Mouse (Mus musculus) cerebellum, postnatal 25 days (tissue): ENCODE measurements around the gene Tmem94.

Source experiments
- DNase-seq, 2 experiments: peaks; one replicate each; pipeline ENCODE4 v3.0.0; 2021; ENCODE audit warnings: mixed read lengths in 2 of 2

Tmem94 gene

DNA sequence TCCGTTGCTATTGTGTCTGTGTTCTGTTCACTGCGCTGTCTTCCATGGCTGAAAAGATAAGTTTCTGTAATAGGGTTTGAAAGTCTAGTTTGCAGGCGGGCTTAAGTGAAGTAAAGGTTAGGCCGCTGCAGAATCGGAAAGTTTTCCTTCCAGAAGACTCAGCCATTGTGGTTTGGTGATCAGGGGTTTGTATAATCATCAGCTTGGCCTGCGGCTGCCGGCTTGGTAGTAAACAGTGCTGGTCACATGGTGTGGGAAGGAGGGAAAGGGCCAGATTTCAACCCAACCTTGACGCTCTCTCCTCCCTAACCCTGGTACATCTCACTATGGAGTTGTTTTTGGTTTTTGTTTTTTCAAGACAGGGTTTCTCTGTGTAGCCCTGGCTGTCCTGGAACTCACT is 1.7 kb downstream of the Tmem94 start:
- DNase-seq = no peak

DNA sequence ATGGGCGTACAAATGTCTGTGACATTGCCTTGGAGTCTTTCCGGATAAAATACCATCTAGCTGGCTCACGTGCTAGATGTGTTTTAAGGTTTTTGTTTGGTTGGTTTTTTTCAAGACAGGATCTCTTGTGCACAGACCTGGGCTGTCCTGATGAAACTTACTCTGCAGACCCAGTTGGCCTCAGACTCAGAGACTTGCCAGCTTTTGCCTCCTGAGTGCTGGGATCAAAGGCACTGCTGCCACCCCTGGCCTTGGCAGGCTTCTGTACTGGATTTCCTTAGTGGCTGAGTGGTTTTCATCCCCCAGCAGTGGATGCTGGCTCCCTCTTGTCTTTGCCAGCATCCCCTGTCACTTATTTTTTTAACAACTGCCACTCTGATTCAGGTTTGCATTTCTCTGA is 3.7 kb downstream of the Tmem94 start:
- DNase-seq = no peak

DNA sequence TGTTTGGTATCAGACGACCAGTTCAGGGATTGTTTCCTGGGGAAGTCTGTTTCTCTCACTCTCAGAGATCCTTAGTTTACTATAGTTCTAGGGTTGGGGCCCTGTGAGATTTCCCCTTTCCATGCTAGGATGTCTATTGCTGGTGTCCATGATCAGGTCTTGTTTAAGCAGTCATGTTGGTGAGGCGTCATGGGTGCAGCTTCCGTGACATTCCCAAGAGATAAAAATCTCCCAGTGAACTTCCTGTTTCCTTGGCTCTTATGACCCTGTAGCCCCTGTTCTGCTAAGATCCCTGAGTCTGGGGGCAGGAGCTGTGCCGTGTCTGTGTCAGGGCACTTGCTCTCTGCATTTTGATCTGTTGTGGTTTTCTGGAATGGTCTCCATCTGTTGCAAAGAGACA is 9.4 kb downstream of the Tmem94 start:
- no peak for DNase-seq

DNA sequence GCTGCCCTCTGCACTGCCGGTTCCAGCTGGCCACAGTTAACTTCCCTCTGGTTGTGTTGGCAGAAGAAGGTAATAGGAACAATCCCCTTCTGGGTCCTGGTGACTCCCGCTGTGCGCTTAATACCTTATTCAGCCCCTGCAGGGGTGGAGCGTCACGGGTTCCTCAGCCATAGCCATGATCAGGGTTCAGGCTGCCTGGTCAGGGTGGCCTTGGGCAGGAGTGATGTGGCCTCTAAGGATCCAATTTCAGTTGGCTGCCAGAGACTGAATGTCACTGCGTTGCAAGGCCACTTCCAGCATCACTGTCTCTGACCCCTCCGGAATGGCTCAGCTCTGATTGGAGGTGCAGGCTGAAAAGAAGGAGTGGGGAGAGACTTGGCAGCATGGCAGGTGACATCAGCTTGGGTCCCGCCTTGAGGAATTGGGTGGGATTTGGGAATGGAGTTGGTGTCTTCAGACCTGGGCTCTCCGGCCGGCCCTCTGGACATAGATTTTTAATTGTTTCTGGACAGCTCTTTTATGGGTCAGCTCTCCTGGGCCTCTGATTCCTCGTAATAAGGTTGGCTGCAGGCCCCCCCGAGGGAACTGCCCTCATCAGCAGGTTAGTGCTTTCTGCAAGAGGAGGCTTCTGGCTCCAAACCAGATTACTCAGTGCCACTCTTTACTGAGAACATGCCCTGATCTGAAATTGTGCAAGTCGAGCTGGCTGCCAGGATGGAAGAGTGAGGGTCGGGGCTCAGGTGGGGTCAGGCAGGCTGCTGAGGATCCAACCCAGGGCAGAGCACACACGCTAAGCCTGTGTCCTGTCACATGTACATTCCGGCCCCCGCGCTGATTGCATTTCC is 10.8 kb downstream of the Tmem94 start:
- peak; percentile 58 to 64 for DNase-seq

DNA sequence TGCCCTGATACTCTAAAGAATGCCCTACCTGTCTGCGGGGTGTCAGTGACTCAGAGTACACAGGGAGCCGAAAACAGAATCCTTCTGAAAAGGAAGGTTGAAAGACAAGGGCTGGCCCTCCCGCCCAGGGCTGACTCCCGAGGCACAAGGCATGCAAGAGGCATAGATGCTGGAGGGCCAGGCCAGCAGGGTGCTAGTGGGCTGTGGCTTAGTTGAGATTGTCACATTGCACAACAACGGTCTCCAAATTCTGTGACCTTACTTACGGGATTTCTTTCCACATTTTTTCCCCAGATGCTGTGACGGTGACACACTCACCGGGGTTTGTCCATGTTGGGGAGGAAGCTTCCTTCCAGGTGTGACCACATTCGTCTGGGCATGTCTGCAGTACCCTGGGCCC is 11.7 kb downstream of the Tmem94 start:
- peak in 1 of 2 experiments; percentile 21 for DNase-seq

DNA sequence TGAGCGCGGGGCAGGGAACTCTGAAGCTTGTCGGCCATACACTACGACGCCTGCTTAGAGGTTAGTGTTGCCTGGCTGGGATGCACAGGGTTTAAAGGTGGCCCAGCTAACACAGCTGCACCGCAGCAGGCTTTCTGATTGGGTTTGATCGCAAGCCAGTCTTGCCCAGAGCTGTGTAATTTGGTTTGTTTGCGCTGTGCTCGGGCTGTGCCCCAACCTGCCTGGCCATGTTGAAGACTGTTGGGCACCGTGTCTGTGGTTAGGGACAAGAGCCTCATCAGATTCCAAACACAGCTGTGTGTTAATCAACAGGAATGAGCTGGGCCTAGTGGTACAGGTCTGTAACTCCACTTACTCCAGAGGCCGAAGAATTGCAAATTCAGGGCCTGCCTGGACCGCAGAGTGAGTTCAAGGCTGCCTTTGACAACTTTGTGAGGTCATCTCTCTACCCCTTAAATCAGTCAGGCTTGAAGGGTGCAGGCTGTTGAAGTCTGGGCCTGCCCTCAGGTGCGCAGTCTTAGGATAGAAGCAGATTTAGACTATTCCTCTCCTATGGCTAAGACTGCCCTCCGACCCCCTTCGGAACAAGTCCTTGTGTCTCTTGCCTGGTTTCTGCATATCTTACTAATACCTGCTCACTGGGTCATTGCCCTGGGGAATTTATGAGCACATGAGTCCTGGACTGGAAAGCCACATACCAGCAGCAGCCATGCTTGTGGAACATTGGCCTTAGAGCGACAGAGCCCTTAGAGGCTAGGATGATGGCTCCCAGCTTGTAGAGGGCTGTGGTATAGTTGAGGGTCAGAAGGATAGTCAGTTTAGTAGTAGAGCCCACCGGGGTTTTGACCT is 12.5 kb downstream of the Tmem94 start:
- DNase-seq = no peak

DNA sequence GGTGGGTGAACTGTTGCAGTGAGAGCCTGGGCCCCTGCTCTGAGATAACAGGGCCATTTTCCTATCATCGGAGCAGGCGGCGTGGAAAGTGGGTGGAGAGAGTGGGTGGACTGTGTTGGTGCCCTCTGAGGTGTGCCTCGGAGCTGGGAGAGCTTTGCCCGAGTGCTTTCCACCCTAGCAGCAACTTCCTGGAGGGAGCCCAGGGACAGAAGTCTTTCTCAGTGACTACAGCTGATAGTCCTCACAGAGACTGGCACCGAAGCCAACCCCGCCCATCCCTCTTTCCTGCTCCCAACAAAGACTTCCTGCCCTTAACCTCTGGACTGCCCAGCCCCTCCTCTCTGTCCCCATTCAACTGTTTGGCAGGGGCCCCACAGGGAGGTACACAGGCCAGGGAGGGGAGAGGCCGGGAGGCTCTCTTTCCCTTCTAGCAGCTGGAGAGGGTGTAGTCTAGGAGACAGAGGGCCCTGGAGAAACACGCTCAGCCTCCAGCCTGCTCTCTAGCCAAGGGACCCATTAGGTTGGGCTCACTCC is 13.9 kb downstream of the Tmem94 start:
- peak; percentile 23 to 37 for DNase-seq

DNA sequence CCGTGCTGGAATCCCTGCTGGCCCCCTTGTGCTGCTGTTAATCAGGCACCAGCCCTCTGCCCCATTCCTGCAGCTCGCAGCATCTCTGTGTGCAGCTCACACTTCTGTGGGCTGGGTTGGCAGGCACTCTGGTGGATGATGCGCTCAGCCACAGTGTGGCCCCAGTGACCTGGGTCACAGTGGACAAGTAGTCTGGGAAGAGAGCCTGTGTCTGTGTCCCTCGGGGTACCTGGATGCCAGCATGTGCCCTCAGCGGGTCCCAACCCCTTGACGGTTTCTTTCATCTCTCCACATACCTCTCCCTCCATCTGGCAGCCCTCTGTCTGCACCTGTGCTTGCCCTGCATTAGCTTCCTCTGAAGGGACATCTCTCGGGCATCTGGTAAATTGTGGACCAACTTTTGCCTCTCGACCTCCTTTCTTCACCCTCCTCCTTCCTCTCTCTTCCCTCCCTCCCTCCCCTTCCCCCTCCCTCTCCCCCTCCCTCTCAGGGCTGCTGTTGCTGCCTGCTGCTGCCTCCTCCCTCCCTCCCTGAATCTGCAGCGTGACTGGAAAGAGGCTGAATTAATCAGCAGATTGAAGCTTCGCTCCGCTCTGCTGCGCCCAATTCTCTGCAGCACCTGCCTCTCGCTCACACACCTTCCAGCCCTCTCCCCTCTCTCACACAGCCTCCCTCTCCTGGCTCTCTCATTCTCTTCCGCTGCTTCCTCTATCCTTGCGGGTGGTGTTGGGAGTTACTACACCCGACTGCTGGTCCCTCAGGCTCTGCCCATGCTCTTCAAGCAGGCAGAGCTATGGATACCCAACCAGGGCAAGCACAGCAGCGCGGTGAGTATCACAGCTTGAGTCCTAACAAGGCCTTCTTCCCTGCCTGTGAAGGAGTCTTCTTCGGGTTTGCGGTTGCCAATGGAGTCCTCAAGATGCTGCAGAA is 15.2 kb downstream of the Tmem94 start:
- peak in 1 of 2 experiments; percentile 36 for DNase-seq

DNA sequence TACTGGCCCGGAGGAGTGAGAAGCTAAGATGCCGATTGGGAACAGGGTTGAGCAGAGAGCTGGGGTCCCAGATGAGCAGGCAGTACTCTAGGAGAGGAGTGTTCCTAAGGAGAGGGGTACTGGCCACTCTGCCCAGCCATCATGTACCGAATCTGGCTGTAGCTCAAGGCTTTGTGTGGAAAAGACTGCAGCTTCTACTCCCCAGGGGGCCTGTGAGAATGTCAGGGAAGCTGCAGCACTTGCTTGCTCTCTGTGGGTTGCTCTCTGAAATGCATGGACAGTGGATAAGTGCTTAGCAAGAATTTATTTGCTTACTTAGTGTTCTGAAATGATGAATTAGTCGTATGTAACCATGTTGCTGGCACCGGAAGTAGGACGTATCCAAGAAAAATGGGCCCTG is 21.2 kb downstream of the Tmem94 start:
- DNase-seq = no peak

DNA sequence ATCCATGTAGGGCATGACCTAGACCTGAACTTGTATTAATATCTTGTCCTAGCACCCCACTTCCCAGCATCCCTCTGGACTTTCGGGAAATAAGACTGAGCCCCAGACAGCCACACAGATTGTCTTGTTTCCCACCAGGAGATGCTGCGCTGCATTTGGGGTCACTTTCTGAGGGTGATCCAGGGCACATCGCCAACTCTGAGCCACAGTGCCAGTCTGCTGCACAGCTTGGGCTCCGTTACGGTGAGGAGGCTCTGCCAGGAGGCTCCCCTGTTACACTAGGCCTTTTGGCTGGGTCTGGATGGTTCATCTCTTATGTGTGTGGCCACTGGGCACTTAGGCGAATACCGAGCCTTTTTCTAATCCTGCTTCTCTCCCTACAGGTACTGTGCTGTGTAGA is 24.6 kb downstream of the Tmem94 start:
- DNase-seq = peak; percentile 73 to 82

DNA sequence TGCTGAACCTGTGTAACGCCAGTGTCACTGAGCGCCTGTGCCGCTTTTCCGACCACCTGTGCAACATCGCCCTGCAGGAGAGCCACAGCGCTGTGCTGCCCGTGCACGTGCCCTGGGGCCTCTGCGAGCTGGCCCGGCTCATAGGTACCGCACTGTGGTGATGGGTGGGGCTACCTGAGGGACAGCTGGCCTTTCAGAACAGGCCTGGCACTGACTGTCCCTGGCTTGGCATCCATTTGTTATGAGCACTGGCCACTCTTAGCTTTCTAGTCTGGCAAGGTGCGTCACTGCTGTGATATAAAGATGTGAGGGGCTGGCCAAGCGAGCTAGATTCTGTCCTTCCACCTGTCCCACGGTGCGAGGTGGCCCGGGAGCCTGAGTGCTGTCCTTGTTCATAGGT is 26.7 kb downstream of the Tmem94 start:
- peak; percentile 68 to 77 for DNase-seq

DNA sequence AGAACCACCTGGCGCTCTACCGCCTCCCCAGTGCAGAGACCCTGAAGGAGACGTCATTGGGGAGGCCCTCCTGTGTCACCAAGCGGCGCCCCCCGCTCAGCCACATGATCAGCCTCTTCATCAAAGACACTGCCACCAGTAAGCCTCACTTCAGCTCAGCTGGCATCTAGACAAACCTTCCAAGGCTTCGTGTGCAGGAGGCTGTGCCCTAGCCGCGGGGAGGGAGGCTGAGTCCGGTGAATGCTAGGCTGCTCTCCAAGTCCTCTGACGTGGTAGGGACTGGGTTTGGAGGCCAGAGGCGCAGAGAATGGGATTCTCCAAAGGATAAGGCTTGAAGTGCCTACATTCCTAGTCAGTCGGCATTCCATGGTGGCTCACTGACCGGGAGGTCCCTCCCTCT is 27.1 kb downstream of the Tmem94 start:
- DNase-seq = peak in 1 of 2 experiments; percentile 67

DNA sequence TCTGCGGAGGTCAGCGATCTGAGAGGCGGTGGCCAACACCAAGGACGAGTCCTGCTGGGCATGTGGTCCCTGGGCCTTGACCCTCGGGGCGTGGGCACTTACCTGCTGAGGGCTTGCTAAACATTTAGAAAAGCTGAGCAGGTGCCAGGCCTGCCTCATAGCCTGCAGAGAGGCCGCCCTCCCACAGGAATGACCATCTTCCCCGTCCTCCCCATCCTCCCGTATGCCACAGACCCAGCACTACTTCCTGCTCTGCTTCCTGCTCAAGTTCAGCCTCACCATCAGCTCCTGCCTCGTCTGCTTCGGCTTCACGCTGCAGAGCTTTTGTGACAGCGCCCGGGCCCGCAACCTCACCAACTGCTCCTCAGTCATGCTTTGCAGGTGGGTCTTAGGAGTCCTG is 31.7 kb downstream of the Tmem94 start:
- DNase-seq = no peak

DNA sequence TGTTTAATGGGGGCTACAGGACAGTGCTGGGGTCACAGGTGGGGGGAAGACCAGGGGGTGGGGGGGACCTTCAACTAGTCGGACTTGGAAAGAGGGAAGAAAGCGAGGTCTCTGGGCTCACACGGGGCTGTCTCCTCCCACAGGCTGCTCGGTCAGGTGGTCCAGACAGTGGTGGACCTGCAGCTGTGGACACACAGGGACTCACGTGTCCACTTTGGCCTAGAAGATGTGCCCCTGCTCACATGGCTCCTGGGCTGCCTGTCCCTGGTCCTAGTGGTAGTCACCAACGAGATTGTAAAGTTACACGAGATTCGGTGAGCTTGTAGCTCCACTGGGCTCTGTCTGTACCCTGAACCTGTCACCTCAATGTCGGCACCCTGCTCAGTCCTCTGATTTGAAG is 32.4 kb downstream of the Tmem94 start:
- DNase-seq = no peak

DNA sequence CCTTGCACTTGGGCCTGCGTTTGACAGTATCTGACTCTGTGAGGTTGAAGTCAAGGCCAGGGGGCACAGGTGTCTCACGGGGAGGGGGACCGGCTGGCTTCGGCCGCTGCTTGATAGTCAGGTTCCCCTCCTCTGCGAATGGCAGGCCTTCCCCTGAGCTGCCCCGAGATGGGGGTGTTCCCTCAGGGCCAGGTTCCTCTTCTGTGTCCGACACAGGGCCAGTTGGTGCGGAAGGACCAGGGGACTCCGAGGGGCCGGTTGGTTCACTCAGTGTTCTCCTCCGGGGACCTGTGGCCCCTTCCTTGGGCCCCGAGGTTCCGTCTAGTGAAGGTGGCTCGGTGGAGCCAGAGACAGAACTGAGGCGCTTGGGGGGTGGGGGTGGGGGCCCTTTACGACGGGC is 35.7 kb downstream of the Tmem94 start:
- no peak for DNase-seq

DNA sequence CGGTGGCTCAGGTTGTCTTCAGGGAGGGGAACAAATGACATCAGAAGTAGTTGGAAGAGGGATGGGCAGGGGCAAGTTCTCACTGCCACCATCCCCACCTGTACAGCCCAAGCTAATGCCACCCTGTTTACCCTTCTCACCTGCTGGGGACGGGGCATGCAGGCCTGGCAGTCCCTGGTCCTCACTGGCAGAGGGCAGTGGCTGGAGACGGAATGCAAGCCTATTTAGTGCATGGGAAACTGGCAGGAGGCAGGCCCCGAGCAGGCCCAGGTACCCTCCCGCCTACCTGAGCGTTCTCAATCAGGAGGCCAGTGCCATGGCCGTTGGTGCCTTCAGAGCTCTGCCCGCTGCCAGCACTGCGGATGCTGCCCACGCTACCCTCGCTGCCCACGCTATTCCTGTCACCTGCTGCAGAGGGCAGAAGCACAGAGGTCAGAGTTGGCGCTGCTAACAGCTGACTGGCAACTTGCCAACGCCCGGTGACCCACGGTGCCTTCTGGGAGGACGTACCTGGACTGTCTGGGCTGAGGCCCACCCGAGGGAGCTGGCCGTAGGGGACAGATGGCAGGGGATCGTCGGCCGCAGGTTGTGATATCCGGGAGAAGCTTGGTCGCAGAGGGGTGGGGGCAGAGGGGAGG is 38.0 kb downstream of the Tmem94 start:
- DNase-seq = no peak

DNA sequence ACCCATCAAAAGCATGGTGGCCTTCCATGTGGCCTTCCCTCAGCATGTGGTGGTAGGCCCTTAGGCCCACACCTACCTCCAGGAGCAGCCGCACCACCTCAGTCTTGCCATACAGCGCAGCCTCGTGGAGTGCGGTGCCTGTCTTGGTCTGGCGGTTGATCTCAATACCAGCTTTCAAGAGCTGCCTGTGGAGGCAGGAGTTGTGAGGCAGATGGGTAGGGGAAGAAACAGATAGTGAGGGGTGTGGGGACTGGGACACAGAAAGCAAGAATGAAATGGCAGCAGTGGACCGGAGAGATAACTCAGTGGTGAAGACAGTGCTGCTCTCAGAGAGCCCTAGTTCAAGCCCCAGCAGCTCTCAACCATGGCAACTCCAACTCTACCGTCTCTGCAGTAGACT is 39.8 kb downstream of the Tmem94 start:
- DNase-seq = no peak

DNA sequence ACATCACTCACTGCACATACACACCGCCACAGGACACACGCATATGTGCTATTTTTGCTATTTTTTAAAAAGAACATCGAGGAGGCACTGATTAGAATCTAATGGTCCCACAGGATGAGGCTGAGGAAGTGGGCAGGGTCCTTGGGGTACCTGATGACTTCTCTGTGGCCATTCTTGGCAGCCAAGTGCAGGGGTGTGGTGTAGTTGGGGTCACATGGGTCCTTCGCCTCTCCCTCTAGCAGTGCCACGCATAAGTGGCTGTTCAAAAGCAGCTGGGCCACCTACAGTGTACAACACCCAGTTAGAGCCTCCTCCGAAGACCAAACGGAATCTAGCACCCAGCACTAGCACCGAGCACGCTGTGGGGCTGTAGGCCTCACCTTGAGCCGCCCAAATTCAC is 40.9 kb downstream of the Tmem94 start:
- no peak for DNase-seq

DNA sequence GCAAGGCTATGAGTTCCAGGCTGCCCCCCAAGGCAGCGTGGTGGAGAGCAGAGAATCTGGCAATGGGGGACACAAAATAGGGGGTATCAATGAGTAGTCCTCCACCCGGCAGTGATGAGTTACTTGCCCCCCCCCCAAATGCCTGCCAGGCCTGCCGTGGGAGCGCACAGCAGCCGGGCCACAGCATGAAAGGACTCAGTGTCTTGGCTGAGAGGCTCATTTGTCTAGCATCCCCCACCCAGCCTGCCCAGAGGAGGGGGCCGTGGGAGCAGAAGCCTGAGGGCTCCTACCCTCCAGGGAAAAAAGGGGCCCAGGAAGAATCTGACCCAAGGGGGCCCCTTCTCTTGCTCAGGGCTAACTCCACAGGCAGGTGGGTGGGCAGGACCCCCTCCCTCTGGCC is 42.1 kb downstream of the Tmem94 start:
- no peak for DNase-seq

DNA sequence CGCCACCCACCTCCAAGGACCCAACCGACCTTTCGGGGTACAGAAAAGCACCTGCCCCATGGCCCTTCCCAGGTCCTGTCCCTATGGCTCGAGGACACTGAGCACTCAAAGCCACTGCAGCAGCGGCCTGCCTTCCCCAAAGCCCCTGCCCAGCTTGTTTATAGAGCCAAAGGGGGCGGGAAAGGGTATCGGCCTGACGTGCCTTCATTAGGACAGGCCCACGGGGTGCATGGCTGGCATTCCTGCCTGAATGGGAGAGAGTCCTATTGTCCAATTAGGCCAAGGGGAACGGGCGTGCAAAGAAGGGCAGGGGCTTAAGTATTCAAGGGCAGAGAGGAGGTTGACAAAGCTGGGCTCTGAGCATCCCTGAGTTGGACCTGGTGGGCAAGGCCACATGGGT is 42.7 kb downstream of the Tmem94 start:
- no peak for DNase-seq

DNA sequence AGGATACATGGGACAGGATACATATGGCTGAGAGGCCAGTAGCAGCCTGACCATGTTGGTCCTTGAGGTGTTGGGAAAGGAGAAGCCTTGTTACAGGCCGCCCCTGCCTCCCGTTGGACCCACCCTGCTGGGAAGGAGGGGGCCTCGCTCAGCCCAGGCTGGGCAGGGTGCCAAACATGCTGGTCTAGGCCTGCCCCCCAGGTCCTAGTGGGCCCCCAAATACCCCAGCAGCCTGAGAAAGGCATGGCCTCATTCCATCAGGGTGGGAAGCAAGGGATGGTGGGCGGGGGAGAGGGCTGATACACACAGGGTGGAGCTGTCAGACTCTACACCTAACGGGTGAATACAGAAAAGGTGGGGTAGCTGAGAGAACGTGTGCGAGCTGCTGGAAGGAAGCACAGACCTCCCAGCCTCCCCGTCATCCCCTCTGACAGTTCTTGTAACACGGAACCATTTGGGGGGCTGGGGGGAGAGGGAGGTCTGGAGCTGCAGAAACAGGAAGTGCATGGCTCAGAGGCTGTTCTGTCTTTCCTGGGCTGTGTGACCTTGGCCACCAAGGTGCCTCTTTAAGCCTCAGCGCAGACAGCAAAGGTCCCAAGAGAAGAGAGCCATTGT is 43.6 kb downstream of the Tmem94 start:
- DNase-seq = no peak

DNA sequence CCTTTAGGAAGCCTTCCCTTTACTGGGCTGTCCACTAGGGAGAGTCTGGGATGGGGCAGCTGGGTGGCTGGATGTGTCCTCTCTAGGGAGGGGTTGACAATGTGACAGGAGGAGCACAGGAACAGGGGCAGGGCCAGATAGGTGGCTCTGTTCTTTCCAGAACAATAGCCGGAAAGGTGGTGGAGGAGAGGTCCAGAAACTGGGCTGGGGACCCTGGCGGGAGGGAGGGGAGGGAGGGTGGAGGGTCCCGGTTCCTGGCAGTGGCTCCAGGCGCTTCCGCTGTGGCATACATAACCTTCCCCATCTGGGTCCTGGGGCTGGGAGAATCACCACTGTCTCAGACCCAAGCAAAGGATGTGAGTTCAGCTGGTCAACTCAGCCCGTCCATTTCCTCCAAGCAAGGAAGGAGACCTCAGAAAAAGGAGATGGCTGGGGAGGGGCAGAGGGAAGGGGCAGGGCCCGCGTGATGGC is 44.1 kb downstream of the Tmem94 start:
- no peak for DNase-seq
